Mouse (Mus musculus) MEL (cell line): ENCODE data around the gene Dusp8.
A peak's percentile ranks its signal among the peaks of the same experiment; 100 is the strongest.

Experiments used
- CTCF ChIP-seq, 3 experiments: IDR thresholded peaks in 2 of 3; conservative IDR thresholded peaks in 1 of 3; 2 replicates each; pipeline ENCODE4 v1.5.1; 2011 to 2012; ENCODE audit warnings: low read length in 3 of 3, low read depth in 2 of 3, mild to moderate bottlenecking in 2 of 3, improper control_type of control experiment in 1 of 3, inconsistent platforms in 1 of 3, mixed read lengths in 1 of 3, moderate library complexity in 1 of 3; ENCODE audit not compliant: control insufficient read depth in 1 of 3, insufficient read depth in 1 of 3, poor library complexity in 1 of 3, severe bottlenecking in 1 of 3
- ELF1 ChIP-seq: IDR thresholded peaks from 2 replicates; pipeline ENCODE4 v1.6.1; 2014; ENCODE audit warnings: low read depth, mild to moderate bottlenecking, inconsistent platforms, low read length, improper control_type of control experiment, moderate library complexity
- EP300 ChIP-seq, 2 experiments: IDR thresholded peaks; 2 replicates each; pipeline ENCODE4 v1.6.1; 2011; ENCODE audit warnings: improper control_type of control experiment in 2 of 2, low read length in 2 of 2, low read depth in 1 of 2, mild to moderate bottlenecking in 1 of 2
- GABPA ChIP-seq: IDR thresholded peaks from 2 replicates; pipeline ENCODE4 v1.6.1; 2012; ENCODE audit warnings: low read depth, mild to moderate bottlenecking, inconsistent platforms, low read length, improper control_type of control experiment, moderate library complexity
- POLR2A ChIP-seq, 2 experiments: IDR thresholded peaks; 2 replicates each; pipeline ENCODE4 v1.6.1; 2011 to 2012; ENCODE audit warnings: low read length in 2 of 2, mild to moderate bottlenecking in 2 of 2, control low read depth in 1 of 2, improper control_type of control experiment in 1 of 2, low read depth in 1 of 2, moderate library complexity in 1 of 2; ENCODE audit not compliant: control insufficient read depth in 1 of 2, insufficient read depth in 1 of 2, poor library complexity in 1 of 2
- RAD21 ChIP-seq: IDR thresholded peaks from 2 replicates; pipeline ENCODE4 v1.6.1; 2011; ENCODE audit warnings: mild to moderate bottlenecking, low read depth, low read length, improper control_type of control experiment
- SIN3A ChIP-seq: IDR thresholded peaks from 2 replicates; pipeline ENCODE4 v1.6.1; 2012; ENCODE audit warnings: low read length, improper control_type of control experiment, inconsistent platforms
- SMC3 ChIP-seq: IDR thresholded peaks from 2 replicates; pipeline ENCODE4 v1.6.1; 2011; ENCODE audit warnings: low read depth, low read length, improper control_type of control experiment
- USF1 ChIP-seq: IDR thresholded peaks from 2 replicates; pipeline ENCODE4 v1.6.1; 2014; ENCODE audit warnings: low read depth, mild to moderate bottlenecking, inconsistent platforms, low read length, improper control_type of control experiment, moderate library complexity

GRCm38 (mm10) chr7:142070458-142071211 is 25.0 kb downstream of the Dusp8 start:
- TF ChIP-seq GABPA (no peak), USF1 (no peak), ELF1 (no peak), CTCF (IDR thresholded peaks at IDR 0.05 in 2 of 3, conservative IDR thresholded peaks at IDR 0.05 in 1 of 3; ENCODE audit: control insufficient read depth in 1 of 3, insufficient read depth in 1 of 3, low read depth in 2 of 3, low read length in 3 of 3, poor library complexity in 1 of 3, severe bottlenecking in 1 of 3) (peak; percentile 60 to 85 (median 85)), RAD21 (peak; percentile 81), SIN3A (no peak), POLR2A (IDR thresholded peaks at IDR 0.05; ENCODE audit: control insufficient read depth in 1 of 2, insufficient read depth in 1 of 2, low read depth in 1 of 2, low read length in 2 of 2, poor library complexity in 1 of 2) (no peak), EP300 (IDR thresholded peaks at IDR 0.05; ENCODE audit: low read depth in 1 of 2, low read length in 2 of 2) (no peak), SMC3 (peak; percentile 90)
